Mouse (Mus musculus): ENCODE measurements around the gene Fitm2.

DNA sequence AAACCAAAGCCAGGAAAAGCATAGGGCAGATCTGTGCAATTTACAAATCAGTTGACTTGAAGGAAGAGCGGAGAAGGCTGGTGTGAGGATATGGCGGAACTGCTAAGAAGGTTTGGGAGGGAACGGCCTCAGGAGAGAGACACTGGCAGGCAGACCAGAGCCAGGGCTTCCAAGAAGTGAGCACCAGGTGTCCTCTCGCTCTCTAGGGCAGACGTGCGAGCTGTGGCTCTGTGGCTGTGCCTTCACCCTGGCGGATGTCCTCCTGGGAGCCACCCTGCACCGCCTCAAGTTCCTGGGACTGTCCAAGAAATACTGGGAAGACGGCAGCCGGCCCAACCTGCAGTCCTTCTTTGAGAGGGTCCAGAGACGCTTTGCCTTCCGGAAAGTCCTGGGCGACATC is 19.1 kb downstream of the Fitm2 start:
- no peak for TF ChIP-seq CTCF (IDR thresholded peaks at IDR 0.05; ENCODE audit: low read depth)
- no peak for TF ChIP-seq EP300 (IDR thresholded peaks at IDR 0.05; ENCODE audit: low read depth)
